Mouse (Mus musculus) liver, adult 2 months (tissue): ENCODE results near the gene Icmt. TPM values are rescaled to one million over a fixed set of nuclear protein-coding genes. Genes with fewer than 3 reads are reported as not detected.

Experiments used
- DNase-seq: peaks from one replicate; pipeline ENCODE4 v3.0.0-alpha.2; 2011; ENCODE audit warnings: low read depth, low spot score; ENCODE audit errors: extremely low read depth
- H3K27ac ChIP-seq: fragments of 200-500 bp; replicated peaks from 2 replicates; pipeline ENCODE4 v1.5.1; 2012; ENCODE audit warnings: low read depth, mild to moderate bottlenecking, control low read depth, inconsistent platforms, low read length; ENCODE audit not compliant: insufficient read depth
- H3K27me3 ChIP-seq: fragments of 200-500 bp; 2 replicates; pipeline ENCODE4 v1.6.1; 2012; ENCODE audit warnings: mild to moderate bottlenecking, moderate library complexity, low read length, inconsistent platforms; ENCODE audit not compliant: control insufficient read depth, insufficient read depth
- H3K36me3 ChIP-seq: fragments of 200-500 bp; 2 replicates; pipeline ENCODE4 v1.6.1; 2012; ENCODE audit warnings: low read length, inconsistent platforms; ENCODE audit not compliant: control insufficient read depth, insufficient read depth
- H3K4me1 ChIP-seq: fragments of 200-500 bp; 2 replicates; pipeline ENCODE4 v1.6.1; 2011; ENCODE audit warnings: low read length; ENCODE audit not compliant: control insufficient read depth, insufficient read depth
- H3K4me3 ChIP-seq: fragments of 200-500 bp; 2 replicates; pipeline ENCODE4 v1.5.1; 2011; ENCODE audit warnings: low read depth, mild to moderate bottlenecking, control low read depth, low read length, moderate library complexity; ENCODE audit not compliant: insufficient read depth
- H3K79me2 ChIP-seq: fragments of 200-500 bp; 2 replicates; pipeline ENCODE4 v1.6.1; 2012; ENCODE audit warnings: inconsistent platforms, mild to moderate bottlenecking, low read length, moderate library complexity; ENCODE audit not compliant: control insufficient read depth, insufficient read depth
- H3K9ac ChIP-seq: fragments of 200-500 bp; 2 replicates; pipeline ENCODE4 v1.6.1; 2012; ENCODE audit warnings: low read depth, mild to moderate bottlenecking, control low read depth, inconsistent platforms, low read length
- CTCF ChIP-seq: fragments of 200-500 bp; IDR thresholded peaks from 2 replicates; pipeline ENCODE4 v1.5.1; 2011; ENCODE audit warnings: low read depth, low read length, control low read depth
- POLR2A ChIP-seq: fragments of 200-500 bp; IDR thresholded peaks from 2 replicates; pipeline ENCODE4 v1.6.1; 2011; ENCODE audit warnings: low read length, control low read depth; ENCODE audit not compliant: insufficient read depth; ENCODE audit errors: extremely low read depth
- WGBS: fragments of 180-500 bp; shearing (Covaris S2); methylation state at CpG from one replicate; pipeline ENCODE4 v1.1.7; 2018; 5-methylcytosine and 5-hydroxymethylcytosine counted together
- polyA plus RNA-seq: library from polyadenylated mRNA; depleted of rRNA; stranded (reverse); fragments of >200 nt; gene quantifications from 2 replicates; pipeline ENCODE4 v1.2.3, GENCODE M21; 2012
- total RNA-seq: library from RNA; depleted of rRNA; stranded (reverse); fragments of >200 nt; gene quantifications from 2 replicates; pipeline ENCODE4 v1.2.3, GENCODE M21; 2014

The Icmt gene
- total and polyA plus RNA-seq, 2 experiments = 13.2 to 16.5 TPM

GRCm38 (mm10) chr4:152273191-152273590 is 23.8 kb upstream of the Icmt start:
- Histone ChIP-seq H3K36me3 (no peaks in the 10 kb centered on the region), H3K79me2 (no peaks in the 10 kb centered on the region), H3K9ac (no peak overlapping the region), H3K27me3 (no peaks in the 10 kb centered on the region), H3K4me1 (no peaks in the 10 kb centered on the region), H3K27ac (no peak overlapping the region), H3K4me3 (no peak overlapping the region)
- DNase-seq = no peak
- WGBS = 76% methylated on average over 3 of the region's 3 CpGs
- TF ChIP-seq CTCF (no peak), POLR2A (no peak)

GRCm38 (mm10) chr4:152273621-152274236 is 23.3 kb upstream of the Icmt start, which contains the start of gene Gpr153:
TSS of gene Gpr153 (plus strand) at chr4:152274232.
- Histone ChIP-seq H3K27me3 (no peaks in the 10 kb centered on the region), H3K27ac (no peak within 1 kb of the TSS), H3K36me3 (no peaks in the 10 kb centered on the region), H3K79me2 (no peaks in the 10 kb centered on the region), H3K4me3 (peak within 1 kb of the TSS; percentile 37; the same call in 1 of the 2 replicates), H3K9ac (peak within 1 kb of the TSS; percentile 30), H3K4me1 (no peaks in the 10 kb centered on the region)
- DNase-seq = no peak
- WGBS = 5% methylated on average over 47 of the region's 48 CpGs
- TF ChIP-seq CTCF = no peak
- TF ChIP-seq POLR2A = no peak

- Histone ChIP-seq H3K79me2 (no peaks in the 10 kb centered on the region), H3K27ac (no peak overlapping the region), H3K27me3 (no peaks in the 10 kb centered on the region), H3K9ac (no peak overlapping the region), H3K4me3 (peak overlapping the region; percentile 37; the same call in 1 of the 2 replicates), H3K36me3 (no peaks in the 10 kb centered on the region), H3K4me1 (no peaks in the 10 kb centered on the region)
- TF ChIP-seq CTCF = no peak
- TF ChIP-seq POLR2A = no peak
- WGBS = 11% methylated on average over 20 of the region's 20 CpGs
- no peak for DNase-seq
These were observed 22.3 kb upstream of the Icmt start for GRCm38 (mm10) chr4:152274681-152275131.

- Histone ChIP-seq H3K4me1 (no peaks in the 10 kb centered on the region), H3K9ac (no peak overlapping the region), H3K79me2 (no peaks in the 10 kb centered on the region), H3K36me3 (no peaks in the 10 kb centered on the region), H3K27me3 (peaks cover 4% of the 10 kb centered on the region; the same call in 1 of the 2 replicates), H3K4me3 (no peak overlapping the region), H3K27ac (no peak overlapping the region)
- no peak for DNase-seq
- 64% methylated on average over 10 of the region's 10 CpGs for WGBS
- peak; percentile 70 for TF ChIP-seq CTCF
- no peak for TF ChIP-seq POLR2A
These were observed 20.4 kb upstream of the Icmt start for GRCm38 (mm10) chr4:152276389-152277347.

GRCm38 (mm10) chr4:152277916-152278315 is 19.1 kb upstream of the Icmt start:
- no peak for TF ChIP-seq POLR2A
- TF ChIP-seq CTCF = no peak
- no peak for DNase-seq
- Histone ChIP-seq H3K27ac (no peak overlapping the region), H3K27me3 (peaks cover 9% of the 10 kb centered on the region), H3K79me2 (no peaks in the 10 kb centered on the region), H3K9ac (no peak overlapping the region), H3K4me1 (no peaks in the 10 kb centered on the region), H3K36me3 (no peaks in the 10 kb centered on the region), H3K4me3 (no peak overlapping the region)
- WGBS = 69% methylated on average over 2 of the region's 2 CpGs
